Mouse (Mus musculus): ENCODE results near the gene A830031A19Rik.

The A830031A19Rik gene

GRCm38 (mm10) chr11:24076821-24077730 is 2.2 kb upstream of the A830031A19Rik start:
- peak in 1 of 2 experiments; percentile 70 for DNase-seq

DNA sequence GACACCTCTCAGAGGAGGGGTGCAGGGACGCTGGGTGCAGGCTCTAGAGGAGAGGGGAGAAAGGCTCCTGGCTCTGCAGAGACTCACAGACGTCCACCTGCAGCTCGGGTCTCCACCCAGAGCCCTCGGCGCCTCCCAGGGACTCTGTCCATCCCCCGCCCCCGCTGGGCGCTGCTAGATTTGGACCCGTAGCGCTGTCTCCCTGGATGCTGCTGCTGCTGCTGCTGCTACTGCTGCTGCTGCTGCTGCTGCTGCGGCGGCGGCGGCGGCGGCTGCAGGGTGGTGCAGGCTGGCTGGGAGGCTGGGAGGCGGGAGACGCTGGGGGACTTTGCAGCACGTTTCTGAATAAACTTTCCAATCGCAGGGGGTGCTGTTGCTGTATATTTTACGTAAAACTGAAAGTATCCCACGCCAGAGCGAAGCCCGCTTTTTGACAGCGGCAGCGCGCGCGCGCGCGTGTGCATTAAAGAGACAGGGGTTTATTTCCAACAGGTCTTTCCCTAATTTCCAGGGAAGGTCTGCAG is 1.3 kb upstream of the A830031A19Rik start:
- peak in 1 of 2 experiments; percentile 62 for DNase-seq

- DNase-seq: no peak
These were observed 752 bp upstream of the A830031A19Rik start for GRCm38 (mm10) chr11:24075486-24076126.

DNA sequence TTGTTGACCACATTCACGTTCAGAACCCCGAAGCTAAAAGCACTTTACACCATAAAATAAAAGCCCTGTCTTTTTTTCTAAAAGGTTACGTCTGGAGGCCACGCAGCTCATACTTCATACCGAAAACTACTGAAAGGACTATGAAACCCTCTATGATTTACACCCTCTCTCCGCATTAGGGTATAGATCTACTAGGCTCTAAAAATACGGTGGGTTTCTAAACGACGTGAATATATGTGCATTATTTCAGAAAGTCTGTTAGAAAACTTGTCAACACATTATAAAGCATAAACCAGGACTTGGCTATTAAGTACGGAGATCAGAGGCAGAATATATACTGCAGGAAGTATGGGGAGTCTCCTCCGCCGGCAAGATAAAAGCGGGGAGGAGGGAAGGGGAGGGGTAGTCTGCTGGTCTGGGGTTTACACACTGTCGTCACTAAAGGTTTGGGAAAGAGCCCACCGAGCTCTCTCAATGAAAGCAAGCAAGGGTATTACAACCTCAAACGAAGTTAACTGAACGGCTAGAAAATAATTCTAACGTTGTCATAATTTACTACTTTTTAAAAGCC is 748 bp downstream of the A830031A19Rik start:
- no peak for DNase-seq

DNA sequence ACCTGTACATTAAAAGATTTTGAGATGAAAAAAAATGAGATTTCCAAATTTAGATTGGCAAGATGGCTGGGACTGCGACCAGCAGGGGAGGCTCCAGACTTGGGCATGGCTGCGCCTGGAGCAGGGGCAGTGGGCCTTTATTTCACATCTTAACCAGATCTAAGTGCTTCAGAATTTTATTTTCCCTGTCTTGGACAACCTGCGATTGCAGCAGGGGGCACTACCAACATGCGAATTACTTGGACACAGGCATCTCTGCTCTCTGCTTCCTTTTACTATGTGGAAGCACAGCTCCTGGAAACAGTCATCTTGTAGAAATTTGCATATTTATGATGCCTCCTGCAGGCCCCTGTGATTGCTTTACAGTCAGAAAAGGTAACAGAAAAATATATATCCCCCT is 9.5 kb downstream of the A830031A19Rik start:
- DNase-seq: peak in 1 of 2 experiments; percentile 10

DNA sequence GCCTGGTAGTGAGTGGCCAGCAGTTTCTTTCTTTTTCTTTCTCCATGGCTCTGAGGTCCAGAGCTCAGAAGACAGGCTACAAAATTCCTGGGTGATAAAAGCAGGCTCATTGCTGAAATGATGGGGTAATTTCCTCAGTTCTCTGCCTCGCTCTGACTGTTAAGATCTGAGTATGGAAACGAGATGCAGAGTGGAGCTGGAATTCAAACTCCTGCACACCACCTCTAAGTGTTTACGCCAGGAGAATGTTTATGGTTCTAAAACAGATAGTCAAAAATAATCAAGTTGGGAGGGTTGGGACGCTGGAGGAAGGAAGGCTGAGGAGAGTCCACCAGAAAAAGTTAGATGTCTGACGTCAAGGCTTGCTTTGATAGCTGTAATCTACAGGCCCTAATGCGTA is 10.6 kb downstream of the A830031A19Rik start:
- no peak for DNase-seq

- DNase-seq: no peak
These were observed 12.3 kb downstream of the A830031A19Rik start for GRCm38 (mm10) chr11:24062495-24063096.

DNA sequence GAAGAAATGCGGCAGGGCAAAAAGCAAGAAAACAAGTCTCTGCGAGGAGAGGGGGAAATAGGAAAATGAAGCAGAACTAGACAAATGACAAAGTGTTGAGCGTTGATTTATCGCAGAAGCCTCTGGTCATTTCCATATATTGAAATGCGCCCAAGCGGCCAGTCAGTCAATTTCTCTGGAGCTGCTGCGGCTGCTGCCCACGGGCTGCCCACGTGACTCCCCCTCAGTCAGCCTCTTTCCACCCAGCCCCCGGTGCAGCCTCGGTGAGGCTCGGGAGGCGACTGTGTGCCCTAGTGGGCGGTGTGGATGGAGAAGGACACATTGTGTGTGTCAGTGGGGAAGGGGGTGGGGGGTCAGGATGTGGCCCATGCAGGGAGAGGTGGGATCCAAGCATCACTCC is 13.0 kb downstream of the A830031A19Rik start:
- DNase-seq: no peak

GRCm38 (mm10) chr11:24060428-24060827 is 14.4 kb downstream of the A830031A19Rik start:
- no peak for DNase-seq

GRCm38 (mm10) chr11:24059137-24059536 is 15.7 kb downstream of the A830031A19Rik start:
- DNase-seq: no peak

DNA sequence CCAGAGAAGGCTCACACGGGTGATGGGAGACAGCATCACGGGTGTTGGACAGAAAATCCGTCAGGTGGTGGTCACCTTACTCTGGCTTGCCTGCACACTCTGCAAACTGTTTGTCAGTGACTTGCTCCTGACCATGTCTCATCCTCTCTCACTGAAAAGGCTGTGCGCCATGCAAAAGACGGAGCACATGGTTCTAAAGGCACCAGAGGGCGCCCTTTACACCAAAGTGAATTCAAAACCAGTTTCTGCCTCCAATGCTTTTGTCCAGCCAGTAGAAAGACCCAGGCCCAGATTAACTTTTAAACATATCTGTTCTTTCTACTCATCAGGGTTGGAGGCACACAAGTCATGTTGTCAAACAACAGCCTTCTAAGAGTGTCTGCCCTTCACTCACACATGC is 22.0 kb downstream of the A830031A19Rik start:
- DNase-seq: peak in 1 of 2 experiments; percentile 22

- no peak for DNase-seq
These were observed 24.7 kb downstream of the A830031A19Rik start for GRCm38 (mm10) chr11:24050032-24050757.

GRCm38 (mm10) chr11:24049226-24050031 is 25.4 kb downstream of the A830031A19Rik start:
- DNase-seq: peak; percentile 42 to 86

GRCm38 (mm10) chr11:24044025-24044424 is 30.8 kb downstream of the A830031A19Rik start:
- DNase-seq: no peak

DNA sequence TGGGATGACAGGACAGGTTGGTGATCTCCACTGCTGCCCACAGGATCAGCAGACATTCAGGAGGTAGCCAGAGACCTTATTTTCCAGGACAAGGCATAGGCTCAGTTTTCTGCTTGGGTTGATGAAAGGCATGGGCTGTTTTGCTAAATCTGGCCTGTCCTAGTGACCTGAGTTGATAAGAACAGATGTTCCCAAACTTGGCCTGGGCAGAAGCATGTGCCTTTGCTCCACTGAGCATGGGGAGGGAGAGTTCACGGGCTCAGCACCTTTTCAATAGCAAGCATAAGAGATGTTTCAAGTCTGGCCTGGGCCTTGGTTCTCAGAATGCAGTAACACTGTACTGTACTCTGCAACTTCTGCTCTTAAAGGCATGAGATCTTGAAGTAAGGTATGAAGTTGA is 54.1 kb downstream of the A830031A19Rik start:
- DNase-seq: no peak

DNA sequence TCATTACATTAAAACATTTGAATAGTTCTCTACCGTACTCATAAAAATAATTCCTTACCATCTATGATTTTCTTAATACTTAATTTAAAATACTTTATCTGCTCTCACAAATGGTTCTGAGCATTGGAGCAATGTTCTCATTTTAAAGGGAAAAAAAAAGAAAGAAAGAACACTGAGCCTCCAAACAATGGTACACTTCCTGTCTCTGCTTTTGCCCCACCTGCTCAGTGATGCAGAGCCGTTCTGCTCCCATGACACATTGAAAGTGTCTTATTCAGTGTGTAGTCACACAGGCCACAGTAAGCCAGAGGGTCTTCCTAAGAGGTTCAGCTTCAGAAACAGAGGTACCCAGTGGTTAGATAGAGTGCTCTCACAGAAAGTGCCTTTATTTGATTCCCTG is 56.1 kb downstream of the A830031A19Rik start:
- no peak for DNase-seq

DNA sequence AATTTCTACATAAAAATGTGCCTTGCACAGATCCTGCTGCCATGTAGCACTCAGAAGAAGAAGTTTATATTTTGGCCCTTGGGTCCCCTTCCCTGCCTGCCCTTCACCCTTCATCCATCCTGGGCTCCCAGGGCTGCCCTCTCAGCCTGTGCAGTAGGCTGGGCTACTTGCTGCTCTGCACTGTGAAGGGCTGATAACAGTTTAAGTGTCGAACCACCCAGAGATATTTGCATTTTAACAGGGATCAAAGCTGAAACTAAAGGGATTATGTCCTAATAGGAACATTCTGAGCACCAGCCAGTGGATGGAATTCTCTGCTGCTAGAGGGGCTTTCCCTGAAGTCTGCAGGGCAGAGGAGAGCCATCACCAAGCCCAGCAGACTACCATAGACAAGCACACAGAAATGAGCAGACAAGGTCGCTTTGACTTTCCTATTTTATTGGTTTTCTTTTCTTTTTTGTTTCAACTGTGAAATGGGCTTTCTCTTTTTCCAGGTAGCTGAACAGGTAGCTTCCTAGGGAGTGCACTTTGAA is 58.1 kb downstream of the A830031A19Rik start:
- no peak for DNase-seq

- DNase-seq: no peak
These were observed 58.8 kb downstream of the A830031A19Rik start for GRCm38 (mm10) chr11:24016049-24016448.

GRCm38 (mm10) chr11:24014642-24015041 is 60.2 kb downstream of the A830031A19Rik start:
- DNase-seq: no peak

- DNase-seq: no peak
These were observed 62.6 kb downstream of the A830031A19Rik start for GRCm38 (mm10) chr11:24012301-24012700.

- no peak for DNase-seq
These were observed 65.9 kb downstream of the A830031A19Rik start for GRCm38 (mm10) chr11:24008976-24009375.
